Mouse (Mus musculus) stomach, embryonic 16.5 days (tissue): Measurements from ENCODE around the gene Olr1. TPM values are rescaled to one million over a fixed set of nuclear protein-coding genes. Genes with fewer than 3 reads are reported as not detected.

Source experiments
- polyA plus RNA-seq: library from polyadenylated mRNA; unstranded; fragments of >200 nt; fragmentation: Nextera tagmentation; extraction: Ambion mirVana; gene quantifications from 2 replicates; pipeline ENCODE4 v1.2.1, GENCODE M21; 2015

Olr1 gene
- polyA plus RNA-seq, 1 experiment from 2014 or later = 0.15 TPM

Other genes with a start within 250 kb of the Olr1 start
- 0.20 and 0.48 TPM in 2 replicates for gene Cd69, start 231.7 kb downstream of the Olr1 start, polyA plus RNA-seq
- not detected in 2 replicates for gene 4922502D21Rik, start 175.4 kb downstream of the Olr1 start, polyA plus RNA-seq
- gene Clec12a, start 164.5 kb downstream of the Olr1 start, polyA plus RNA-seq = 1.2 and 2.0 TPM in 2 replicates
- not detected in 2 replicates for gene Clec12b, start 121.3 kb downstream of the Olr1 start, polyA plus RNA-seq
- 1.7 and 1.8 TPM in 2 replicates for gene Clec1b, start 109.9 kb downstream of the Olr1 start, polyA plus RNA-seq
- 0.34 and 0.43 TPM in 2 replicates for gene Clec9a, start 98.3 kb downstream of the Olr1 start, polyA plus RNA-seq
- gene Clec1a, start 55.2 kb downstream of the Olr1 start, polyA plus RNA-seq = 3.3 and 3.6 TPM in 2 replicates
- not detected in 2 replicates for gene Tmem52b, start 5.4 kb upstream of the Olr1 start, polyA plus RNA-seq
- 42.8 and 44.6 TPM in 2 replicates for gene Gabarapl1, start 26.0 kb upstream of the Olr1 start, polyA plus RNA-seq
- not detected in 2 replicates for gene Klre1, start 70.7 kb upstream of the Olr1 start, polyA plus RNA-seq
- 0.76 and 1.1 TPM in 2 replicates for gene Klrd1, start 84.6 kb upstream of the Olr1 start, polyA plus RNA-seq
- 0.14 and 0.45 TPM in 2 replicates for gene Klrk1, start 116.7 kb upstream of the Olr1 start, polyA plus RNA-seq
- gene Klrc3, start 136.2 kb upstream of the Olr1 start, polyA plus RNA-seq = not detected in 2 replicates
- gene Klrc2, start 153.5 kb upstream of the Olr1 start, polyA plus RNA-seq = not detected in 2 replicates
- 0.10 and 0.15 TPM in 2 replicates for gene Klrc1, start 171.8 kb upstream of the Olr1 start, polyA plus RNA-seq
- gene Klri1, start 210.0 kb upstream of the Olr1 start, polyA plus RNA-seq = not detected in 2 replicates
- gene Klri2, start 233.3 kb upstream of the Olr1 start, polyA plus RNA-seq = 0.08 TPM in 1 of 2 replicates, not detected in the other